Mouse (Mus musculus) small intestine, adult 2 months (tissue): ENCODE data around the gene Zbtb43. TPM values are rescaled to one million over a fixed set of nuclear protein-coding genes. Genes with fewer than 3 reads are reported as not detected.

ENCODE experiments used
- H3K27ac ChIP-seq: fragments of 200-500 bp; 2 replicates; pipeline ENCODE4 v1.5.1; 2012; ENCODE audit warnings: low read depth, low read length, control low read depth, inconsistent platforms; ENCODE audit not compliant: insufficient read depth
- H3K27me3 ChIP-seq: fragments of 200-500 bp; 2 replicates; pipeline ENCODE4 v1.6.1; 2012; ENCODE audit warnings: mild to moderate bottlenecking, moderate library complexity, low read length, inconsistent platforms; ENCODE audit not compliant: control insufficient read depth, insufficient read depth
- H3K36me3 ChIP-seq: fragments of 200-500 bp; 2 replicates; pipeline ENCODE4 v1.6.1; 2012; ENCODE audit warnings: mild to moderate bottlenecking, low read length, control low read depth, inconsistent platforms; ENCODE audit not compliant: control insufficient read depth, insufficient read depth
- H3K4me1 ChIP-seq: fragments of 200-500 bp; 2 replicates; pipeline ENCODE4 v1.6.1; 2012; ENCODE audit warnings: low read length, inconsistent platforms, mixed read lengths; ENCODE audit not compliant: control insufficient read depth, insufficient read depth, insufficient read length
- H3K4me3 ChIP-seq: fragments of 200-500 bp; 2 replicates; pipeline ENCODE4 v1.5.1; 2012; ENCODE audit warnings: low read depth, mild to moderate bottlenecking, control low read depth, inconsistent platforms, low read length, moderate library complexity
- CTCF ChIP-seq: fragments of 200-500 bp; IDR thresholded peaks from 2 replicates; pipeline ENCODE4 v1.5.1; 2012; ENCODE audit warnings: low read depth, mild to moderate bottlenecking, control low read depth, inconsistent platforms, low read length, moderate library complexity, mixed read lengths; ENCODE audit not compliant: insufficient replicate concordance, insufficient read length; ENCODE audit errors: extremely low read depth
- POLR2A ChIP-seq: fragments of 200-500 bp; IDR thresholded peaks from 2 replicates; pipeline ENCODE4 v1.6.1; 2012; ENCODE audit warnings: low read depth, mild to moderate bottlenecking, control low read depth, inconsistent platforms, low read length, moderate library complexity
- WGBS: fragments of 180-500 bp; shearing (Covaris S2); methylation state at CpG from one replicate; pipeline ENCODE4 v1.1.7; 2018; 5-methylcytosine and 5-hydroxymethylcytosine counted together
- polyA plus RNA-seq: library from polyadenylated mRNA; depleted of rRNA; stranded (reverse); fragments of >200 nt; gene quantifications from 2 replicates; pipeline ENCODE4 v1.2.3, GENCODE M21; 2012

Zbtb43 gene
- polyA plus RNA-seq, 1 experiment: 7.7 TPM

- no peak for TF ChIP-seq CTCF
- no peak for TF ChIP-seq POLR2A
- Histone ChIP-seq H3K4me3 (no peak overlapping the region), H3K36me3 (peaks cover 61% of the 10 kb centered on the region), H3K27me3 (no peaks in the 10 kb centered on the region), H3K27ac (no peak overlapping the region), H3K4me1 (peaks cover 2% of the 10 kb centered on the region; the same call in 1 of the 2 replicates)
- 77% methylated on average over 3 of the region's 3 CpGs for WGBS
These were observed 13.0 kb downstream of the Zbtb43 start for GRCm38 (mm10) chr2:33455350-33455749.

GRCm38 (mm10) chr2:33454816-33455215 lies 13.5 kb downstream of the Zbtb43 start:
- TF ChIP-seq POLR2A: no peak
- no peak for TF ChIP-seq CTCF
- Histone ChIP-seq H3K4me1 (peaks cover 2% of the 10 kb centered on the region; the same call in 1 of the 2 replicates), H3K4me3 (no peak overlapping the region), H3K27ac (no peak overlapping the region), H3K36me3 (peaks cover 58% of the 10 kb centered on the region), H3K27me3 (no peaks in the 10 kb centered on the region)
- 92% methylated on average over 8 of the region's 8 CpGs for WGBS

GRCm38 (mm10) chr2:33453476-33453875 lies 14.9 kb downstream of the Zbtb43 start:
- no peak overlapping the region for H3K4me3 ChIP-seq
- H3K27ac ChIP-seq: no peak overlapping the region
- peaks cover 62% of the 10 kb centered on the region for H3K36me3 ChIP-seq
- peaks cover 2% of the 10 kb centered on the region; the same call in 1 of the 2 replicates for H3K4me1 ChIP-seq
- 90% methylated on average over 3 of the region's 3 CpGs for WGBS
- TF ChIP-seq CTCF (no peak), POLR2A (no peak)
- no peaks in the 10 kb centered on the region for H3K27me3 ChIP-seq

GRCm38 (mm10) chr2:33452721-33453120 lies 15.6 kb downstream of the Zbtb43 start:
- H3K4me3 ChIP-seq: no peak overlapping the region
- TF ChIP-seq CTCF (no peak), POLR2A (no peak)
- 87% methylated on average over 5 of the region's 5 CpGs for WGBS
- peaks cover 63% of the 10 kb centered on the region for H3K36me3 ChIP-seq
- H3K4me1 ChIP-seq: peaks cover 2% of the 10 kb centered on the region; the same call in 1 of the 2 replicates
- H3K27ac ChIP-seq: no peak overlapping the region
- no peaks in the 10 kb centered on the region for H3K27me3 ChIP-seq

GRCm38 (mm10) chr2:33452140-33452539 lies 16.2 kb downstream of the Zbtb43 start:
- TF ChIP-seq POLR2A: no peak
- no peak for TF ChIP-seq CTCF
- WGBS: 45% methylated on average over 4 of the region's 4 CpGs
- no peaks in the 10 kb centered on the region for H3K27me3 ChIP-seq
- no peak overlapping the region for H3K27ac ChIP-seq
- peaks cover 5% of the 10 kb centered on the region; the same call in 1 of the 2 replicates for H3K4me1 ChIP-seq
- H3K36me3 ChIP-seq: peaks cover 63% of the 10 kb centered on the region
- no peak overlapping the region for H3K4me3 ChIP-seq

- WGBS: 85% methylated on average over 11 of the region's 11 CpGs
- Histone ChIP-seq H3K4me1 (peaks cover 5% of the 10 kb centered on the region), H3K27ac (no peak overlapping the region), H3K27me3 (no peaks in the 10 kb centered on the region), H3K4me3 (no peak overlapping the region), H3K36me3 (peaks cover 63% of the 10 kb centered on the region)
- TF ChIP-seq CTCF: no peak
- no peak for TF ChIP-seq POLR2A
These were observed 17.1 kb downstream of the Zbtb43 start for GRCm38 (mm10) chr2:33451038-33451978.

GRCm38 (mm10) chr2:33449119-33449873 lies 19.1 kb downstream of the Zbtb43 start:
- TF ChIP-seq CTCF (no peak), POLR2A (no peak)
- Histone ChIP-seq H3K4me1 (peaks cover 5% of the 10 kb centered on the region), H3K27ac (no peak overlapping the region), H3K36me3 (peaks cover 49% of the 10 kb centered on the region), H3K27me3 (no peaks in the 10 kb centered on the region), H3K4me3 (no peak overlapping the region)
- 94% methylated on average over 22 of the region's 22 CpGs for WGBS
